Mouse (Mus musculus): ENCODE measurements at regions not wholly inside any gene's neighbourhood (a gene's known extent, or its start where the extent isn't known, plus 50 kb on each side); places are given as distances from the start of the nearest gene placed in this dataset.

DNA sequence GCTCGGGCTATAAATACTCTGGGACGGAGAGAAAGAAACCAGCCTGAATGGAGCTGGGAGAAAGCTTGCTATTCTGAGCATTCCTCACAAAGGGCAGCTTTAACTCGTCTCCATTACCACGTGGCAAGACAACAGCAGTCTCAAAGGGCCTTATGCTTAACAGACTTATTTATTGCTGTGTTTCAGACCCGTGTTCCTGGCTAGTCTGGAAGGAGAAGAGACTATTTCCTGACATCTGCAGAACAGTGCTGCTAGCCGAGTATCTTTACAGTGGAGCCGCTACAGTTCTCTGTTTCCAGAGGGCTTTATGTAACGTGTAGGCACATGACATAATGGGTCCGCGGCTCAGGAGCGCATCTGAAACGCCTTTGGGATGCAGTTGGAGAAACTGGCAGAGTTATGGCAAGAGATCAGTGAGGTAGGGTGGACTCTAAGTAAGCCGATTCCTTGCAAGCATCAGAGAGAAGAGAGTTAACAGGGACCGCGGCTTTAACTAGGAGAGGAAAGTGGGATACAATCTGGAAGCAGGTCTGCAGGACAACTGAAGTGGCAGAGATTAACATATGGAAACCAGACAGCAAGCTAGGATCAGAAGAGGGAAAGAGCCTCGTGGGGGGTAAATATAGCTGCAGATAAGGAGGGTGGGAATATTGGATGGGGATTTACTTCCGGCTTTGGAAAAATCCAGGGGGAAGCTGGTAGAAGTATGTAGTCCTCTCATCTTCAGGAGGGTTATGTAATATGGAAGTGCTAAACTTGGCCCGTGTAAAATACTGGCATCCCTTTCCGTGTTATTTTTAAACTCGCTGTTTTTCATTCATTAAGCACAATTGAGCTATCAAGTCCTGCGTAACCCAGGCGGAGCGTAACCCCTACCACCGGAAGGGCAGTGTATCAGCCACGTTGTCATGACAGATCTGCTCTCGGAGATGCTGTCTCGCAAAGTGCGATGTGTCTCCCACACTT, 229.3 kb upstream of the Prickle1 start:
- DNase-seq (ENCODE audit: low read depth): peak; percentile 62

DNA sequence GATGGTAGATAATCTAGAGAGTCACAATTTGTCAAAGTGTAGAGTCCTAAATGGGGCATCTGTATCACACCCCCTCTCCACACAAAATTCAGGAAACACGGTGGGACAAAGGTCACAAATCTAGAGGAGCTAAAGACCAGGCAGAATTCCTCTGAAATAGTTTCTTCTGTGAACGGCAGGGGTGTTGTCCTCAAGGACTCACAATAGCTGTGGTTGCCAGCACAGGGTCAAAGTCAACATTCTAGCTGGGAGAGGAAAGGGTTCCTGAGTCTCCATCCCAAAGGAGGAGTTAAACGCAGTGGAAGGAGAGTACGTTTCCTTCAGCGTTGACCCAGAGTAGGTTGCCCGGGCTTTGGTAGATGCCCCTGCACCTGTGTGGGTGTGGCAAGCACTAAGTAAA, 225.5 kb upstream of the Prickle1 start:
- no peak for DNase-seq (ENCODE audit: low read depth)
- TF ChIP-seq POLR2A (IDR thresholded peaks at IDR 0.05; ENCODE audit: borderline replicate concordance, extremely low read depth, insufficient read depth, insufficient read length, poor library complexity, severe bottlenecking): no peak
- no peak for TF ChIP-seq CTCF (IDR thresholded peaks at IDR 0.05; ENCODE audit: borderline replicate concordance, extremely low read depth, insufficient read depth, insufficient read length)

More for the DNA sequence above, 229.3 kb upstream of the Prickle1 start:
- TF ChIP-seq CTCF (IDR thresholded peaks at IDR 0.05; ENCODE audit: borderline replicate concordance, extremely low read depth, insufficient read depth, insufficient read length) (no peak), POLR2A (IDR thresholded peaks at IDR 0.05; ENCODE audit: borderline replicate concordance, extremely low read depth, insufficient read depth, insufficient read length, poor library complexity, severe bottlenecking) (no peak)

DNA sequence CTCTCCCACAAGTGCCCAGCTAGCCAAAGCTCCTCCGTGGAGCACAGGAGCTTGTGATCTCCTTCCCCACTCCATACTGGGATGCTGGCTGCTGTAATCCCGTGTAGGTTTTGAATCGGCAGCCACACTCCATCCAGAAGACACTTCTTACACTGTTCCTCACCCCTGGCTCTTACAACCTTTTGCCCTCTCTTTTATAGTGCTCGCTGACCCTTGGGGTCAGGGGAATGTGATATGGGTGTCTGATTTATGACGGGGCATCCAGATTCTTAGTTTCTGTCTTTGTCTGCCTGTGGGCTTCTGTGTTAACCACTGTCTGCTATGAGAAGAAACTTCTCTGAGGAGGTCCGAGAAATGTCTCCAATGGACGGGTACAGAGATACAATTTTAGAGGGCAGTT, 216.3 kb upstream of the Prickle1 start:
- TF ChIP-seq CTCF (IDR thresholded peaks at IDR 0.05; ENCODE audit: borderline replicate concordance, extremely low read depth, insufficient read depth, insufficient read length) (no peak), POLR2A (IDR thresholded peaks at IDR 0.05; ENCODE audit: borderline replicate concordance, extremely low read depth, insufficient read depth, insufficient read length, poor library complexity, severe bottlenecking) (no peak)
- DNase-seq (ENCODE audit: low read depth): no peak

DNA sequence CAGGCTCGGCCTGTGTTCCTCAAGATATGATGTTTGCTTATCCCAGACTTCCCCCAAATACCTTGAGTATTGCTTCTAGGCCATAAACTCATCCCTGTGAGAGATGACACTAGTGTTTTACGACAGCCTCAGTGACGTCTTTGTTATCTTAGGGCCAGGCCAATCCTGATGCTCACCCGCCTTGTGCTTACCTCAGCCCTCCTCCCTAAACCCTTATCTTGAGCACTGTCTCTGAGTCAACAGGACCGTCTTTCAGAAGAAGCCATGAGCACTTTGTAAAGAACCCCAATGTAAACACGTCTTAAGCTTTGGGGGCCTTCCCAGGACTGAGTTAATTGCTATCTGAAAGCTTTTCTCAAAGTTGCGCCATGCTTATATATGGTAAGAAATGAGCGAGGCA, 212.3 kb upstream of the Prickle1 start:
- no peak for DNase-seq (ENCODE audit: low read depth)
- TF ChIP-seq POLR2A (IDR thresholded peaks at IDR 0.05; ENCODE audit: borderline replicate concordance, extremely low read depth, insufficient read depth, insufficient read length, poor library complexity, severe bottlenecking) (no peak), CTCF (IDR thresholded peaks at IDR 0.05; ENCODE audit: borderline replicate concordance, extremely low read depth, insufficient read depth, insufficient read length) (no peak)

DNA sequence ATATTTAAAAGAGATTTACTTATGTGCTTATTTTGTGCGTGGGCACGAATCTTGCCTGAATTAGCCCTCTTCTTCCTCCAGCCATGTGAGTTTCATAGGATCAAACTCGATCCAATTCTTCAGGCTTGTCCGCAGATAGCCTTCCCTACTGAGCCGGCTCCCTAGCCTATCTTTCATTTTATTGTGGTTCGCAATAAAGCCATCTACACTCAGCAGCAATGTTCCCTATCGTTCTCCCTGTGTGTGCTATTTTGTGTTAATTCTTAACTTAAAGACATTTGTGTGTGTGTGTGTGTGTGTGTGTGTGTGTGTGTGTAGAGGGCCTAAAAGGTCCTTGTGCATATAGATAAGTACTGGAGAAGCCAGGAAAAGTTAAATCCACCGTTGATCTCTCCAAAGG, 211.8 kb upstream of the Prickle1 start:
- DNase-seq (ENCODE audit: low read depth): no peak
- TF ChIP-seq CTCF (IDR thresholded peaks at IDR 0.05; ENCODE audit: borderline replicate concordance, extremely low read depth, insufficient read depth, insufficient read length) (no peak), POLR2A (IDR thresholded peaks at IDR 0.05; ENCODE audit: borderline replicate concordance, extremely low read depth, insufficient read depth, insufficient read length, poor library complexity, severe bottlenecking) (no peak)

DNA sequence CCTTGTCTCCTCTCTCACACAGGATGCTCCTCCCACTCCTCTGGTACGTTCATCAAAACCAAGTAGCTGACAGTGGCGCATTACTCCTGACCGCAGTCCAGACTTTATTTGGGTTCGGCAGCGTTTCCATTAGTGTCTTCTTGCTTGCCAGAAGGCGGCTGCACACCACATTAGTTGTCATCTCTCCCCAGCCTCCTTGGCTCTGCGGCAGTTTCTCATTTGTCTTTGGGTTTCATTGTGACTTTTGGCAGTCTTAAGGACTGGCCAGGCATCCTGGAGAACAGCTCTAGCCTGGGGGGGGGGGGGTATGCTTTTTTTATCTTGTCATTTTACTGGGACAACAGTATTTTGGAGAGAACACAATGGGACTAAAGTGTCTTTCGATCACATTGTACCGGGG, 209.0 kb upstream of the Prickle1 start:
- TF ChIP-seq CTCF (IDR thresholded peaks at IDR 0.05; ENCODE audit: borderline replicate concordance, extremely low read depth, insufficient read depth, insufficient read length): no peak
- TF ChIP-seq POLR2A (IDR thresholded peaks at IDR 0.05; ENCODE audit: borderline replicate concordance, extremely low read depth, insufficient read depth, insufficient read length, poor library complexity, severe bottlenecking): no peak
- no peak for DNase-seq (ENCODE audit: low read depth)

DNA sequence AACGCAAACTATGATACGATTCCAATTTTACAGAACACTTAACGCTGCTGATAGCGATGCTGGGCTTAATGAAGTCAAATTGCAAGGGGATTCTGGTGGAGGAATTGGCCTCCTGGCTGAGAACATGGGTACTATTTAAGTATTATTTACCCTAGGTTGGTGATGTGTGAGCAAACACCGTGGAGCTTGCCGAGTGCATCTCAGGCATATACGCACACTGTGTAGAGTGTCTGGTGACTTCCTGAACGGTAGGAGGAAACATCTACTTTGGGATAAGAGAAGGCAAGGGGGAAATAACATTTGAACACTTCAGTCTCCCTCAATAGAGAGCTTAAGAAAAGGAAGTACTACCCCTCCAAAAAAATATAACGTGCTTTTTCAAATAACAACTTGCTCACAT, 194.8 kb upstream of the Prickle1 start:
- TF ChIP-seq CTCF (IDR thresholded peaks at IDR 0.05; ENCODE audit: borderline replicate concordance, extremely low read depth, insufficient read depth, insufficient read length): no peak
- no peak for TF ChIP-seq POLR2A (IDR thresholded peaks at IDR 0.05; ENCODE audit: borderline replicate concordance, extremely low read depth, insufficient read depth, insufficient read length, poor library complexity, severe bottlenecking)
- DNase-seq (ENCODE audit: low read depth): peak; percentile 5

DNA sequence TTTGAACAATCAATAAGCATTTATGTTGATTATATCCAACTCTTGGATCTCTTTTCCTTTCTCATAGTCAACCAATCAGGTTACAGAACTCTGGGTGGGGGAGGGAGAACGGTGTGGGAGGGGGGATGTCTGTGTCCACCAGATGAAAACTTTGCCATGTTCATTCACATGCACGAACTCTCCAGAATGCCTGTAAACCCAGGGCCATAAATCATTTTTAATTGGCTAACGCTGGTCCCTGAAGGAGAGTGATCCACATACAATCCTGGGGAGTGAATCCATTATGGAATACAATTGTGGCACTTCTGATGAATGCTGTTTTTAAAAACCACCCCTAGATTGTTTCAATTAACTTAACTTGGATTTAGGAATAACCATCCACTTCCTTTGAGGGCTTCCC, 194.1 kb upstream of the Prickle1 start:
- no peak for DNase-seq (ENCODE audit: low read depth)
- TF ChIP-seq POLR2A (IDR thresholded peaks at IDR 0.05; ENCODE audit: borderline replicate concordance, extremely low read depth, insufficient read depth, insufficient read length, poor library complexity, severe bottlenecking): no peak
- no peak for TF ChIP-seq CTCF (IDR thresholded peaks at IDR 0.05; ENCODE audit: borderline replicate concordance, extremely low read depth, insufficient read depth, insufficient read length)

DNA sequence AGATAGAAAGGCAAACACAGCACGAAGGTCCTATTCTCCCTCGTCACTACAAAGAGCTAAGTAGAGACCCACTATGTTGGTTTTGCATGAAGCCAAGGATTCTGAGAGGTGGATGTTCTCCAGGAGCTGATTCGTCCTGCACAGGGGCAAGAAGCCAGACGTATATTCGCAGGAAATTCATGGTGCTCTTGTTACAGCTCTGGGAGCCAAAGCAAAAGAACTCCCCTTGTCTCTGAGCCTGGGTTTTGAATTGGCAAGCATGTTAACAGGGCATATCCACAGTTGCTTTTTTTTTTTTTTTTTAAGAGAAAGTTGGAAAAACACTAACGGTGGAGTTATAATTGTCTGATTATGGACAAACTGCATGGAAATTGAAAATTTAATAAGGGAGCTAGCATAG, 191.7 kb upstream of the Prickle1 start:
- TF ChIP-seq CTCF (IDR thresholded peaks at IDR 0.05; ENCODE audit: borderline replicate concordance, extremely low read depth, insufficient read depth, insufficient read length) (no peak), POLR2A (IDR thresholded peaks at IDR 0.05; ENCODE audit: borderline replicate concordance, extremely low read depth, insufficient read depth, insufficient read length, poor library complexity, severe bottlenecking) (no peak)
- DNase-seq (ENCODE audit: low read depth): no peak

DNA sequence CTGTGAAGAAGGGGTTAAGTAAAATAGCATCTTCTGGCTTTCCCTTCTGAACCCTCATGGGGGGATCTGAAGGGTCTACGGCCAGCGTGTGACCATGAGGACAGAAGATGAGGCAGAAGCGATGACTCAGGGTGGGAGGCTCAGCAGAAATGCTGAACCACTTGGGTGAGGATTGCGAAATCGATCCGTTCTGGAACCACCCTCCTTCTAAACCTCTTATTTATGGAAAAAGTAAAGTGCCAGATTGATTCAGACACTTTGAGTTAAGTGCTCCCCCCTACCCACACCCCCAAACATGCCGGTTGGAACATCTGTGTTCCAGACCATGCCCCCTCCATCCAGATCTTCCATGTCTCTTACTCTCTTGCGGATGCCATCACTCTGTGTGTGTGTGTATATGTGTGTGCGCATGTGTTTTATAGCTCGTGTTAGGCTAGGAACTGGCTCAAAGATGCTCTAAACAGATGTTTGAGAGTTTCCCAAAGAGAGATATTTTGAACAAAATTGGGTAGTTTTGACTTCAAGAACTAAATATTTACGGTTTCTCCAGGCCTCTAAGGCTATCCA, 190.2 kb upstream of the Prickle1 start:
- TF ChIP-seq CTCF (IDR thresholded peaks at IDR 0.05; ENCODE audit: borderline replicate concordance, extremely low read depth, insufficient read depth, insufficient read length) (no peak), POLR2A (IDR thresholded peaks at IDR 0.05; ENCODE audit: borderline replicate concordance, extremely low read depth, insufficient read depth, insufficient read length, poor library complexity, severe bottlenecking) (no peak)
- DNase-seq (ENCODE audit: low read depth): no peak

DNA sequence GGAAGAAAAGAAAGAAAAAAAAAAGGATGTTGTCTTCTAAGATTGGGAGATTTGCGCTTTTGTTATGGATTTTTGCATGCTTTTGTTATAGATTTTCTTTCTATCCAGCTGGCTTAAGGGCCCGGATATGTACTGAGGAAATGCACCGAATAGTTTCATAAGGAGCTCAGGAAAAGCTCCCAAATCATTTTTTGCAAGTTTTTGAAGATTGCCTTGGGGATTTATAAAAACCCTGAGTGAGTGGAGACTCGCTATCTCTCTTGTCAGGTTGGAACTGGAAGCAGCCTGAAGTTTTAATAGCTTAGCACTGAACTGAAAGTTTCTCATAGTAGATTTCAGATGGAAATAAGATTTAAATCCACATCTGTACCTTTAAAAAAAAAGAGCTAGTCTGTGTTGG, 188.0 kb upstream of the Prickle1 start:
- no peak for DNase-seq (ENCODE audit: low read depth)
- TF ChIP-seq CTCF (IDR thresholded peaks at IDR 0.05; ENCODE audit: borderline replicate concordance, extremely low read depth, insufficient read depth, insufficient read length): no peak
- no peak for TF ChIP-seq POLR2A (IDR thresholded peaks at IDR 0.05; ENCODE audit: borderline replicate concordance, extremely low read depth, insufficient read depth, insufficient read length, poor library complexity, severe bottlenecking)
